Mouse (Mus musculus) heart, postnatal 0 days (tissue): Measurements from ENCODE around the gene Nudt3.

Experiments
- CTCF ChIP-seq: IDR thresholded peaks from 2 replicates; pipeline ENCODE4 v1.5.1; 2016; ENCODE audit warnings: antibody characterized with exemption, control low read depth, low read depth
- EP300 ChIP-seq: IDR thresholded peaks from 2 replicates; pipeline ENCODE4 v1.6.1; 2016; ENCODE audit warnings: antibody characterized with exemption, low read depth

- TF ChIP-seq CTCF (no peak), EP300 (no peak)
Observed at GRCm38 (mm10) chr17:27578487-27578886, 44.8 kb downstream of the Nudt3 start.
